Mouse (Mus musculus): ENCODE results near the gene Cuedc1.

The Cuedc1 gene

DNA sequence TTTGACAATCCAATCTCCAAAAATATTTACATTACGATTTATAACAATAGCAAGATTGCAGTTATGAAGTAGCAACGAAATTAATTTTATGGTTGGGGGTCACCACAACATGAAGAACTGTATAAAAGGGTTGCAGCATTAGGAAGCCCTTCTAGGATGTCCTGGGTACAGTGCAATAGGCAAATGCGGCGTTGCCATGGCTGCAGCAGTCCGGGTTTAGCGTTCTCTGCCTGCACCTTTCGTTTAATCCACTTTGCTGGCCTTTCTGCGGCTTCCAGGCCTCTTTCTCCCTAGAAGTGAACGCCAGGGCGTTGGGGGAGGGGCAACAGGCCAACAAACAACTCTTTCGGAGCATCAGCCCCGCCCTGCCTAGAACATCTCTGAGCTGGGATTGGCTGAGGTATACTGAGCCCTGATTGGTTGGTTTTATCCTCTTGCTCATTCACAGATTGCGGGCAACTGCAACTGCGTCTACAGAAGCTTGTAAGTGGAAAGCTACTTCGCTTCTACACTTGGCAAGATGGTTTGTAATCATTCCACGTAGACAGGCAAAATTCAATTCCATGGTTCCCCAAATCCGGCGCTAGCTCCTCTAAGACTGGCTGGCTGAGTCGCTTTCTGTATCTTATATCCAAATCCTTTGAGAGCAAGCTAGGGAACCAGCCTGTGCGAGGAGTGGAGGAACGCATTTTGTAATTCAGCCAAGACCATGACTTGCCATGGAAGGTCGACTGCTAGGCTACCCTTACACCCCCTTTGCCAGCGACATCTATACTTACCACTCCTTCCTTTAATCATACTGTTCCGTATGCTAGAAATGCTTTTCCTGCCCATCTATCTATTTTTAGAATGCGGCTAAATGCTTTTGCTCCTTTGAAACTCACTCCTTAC lies 10.9 kb upstream of the Cuedc1 start:
- peak; percentile 87 for DNase-seq (ENCODE audit: low spot score)

DNA sequence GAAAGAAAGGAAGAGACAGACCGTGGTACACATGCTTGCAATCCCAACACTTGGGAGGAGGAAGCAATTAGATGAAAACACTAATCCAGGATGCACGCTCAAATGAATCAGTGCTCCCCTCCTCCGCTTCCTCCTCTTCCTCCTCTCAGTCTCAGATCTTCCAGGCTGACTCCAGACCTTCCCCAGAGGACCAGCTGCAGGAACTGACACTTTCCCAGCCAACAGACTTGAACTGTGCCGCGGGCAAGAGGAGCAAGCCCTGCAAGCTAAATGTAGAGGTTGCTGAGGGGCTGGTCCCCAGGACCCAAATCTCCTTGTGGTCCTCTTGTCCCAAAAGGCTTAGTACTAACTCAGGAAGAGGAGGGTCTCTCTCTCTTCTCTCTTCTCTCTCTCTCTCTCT lies 8.7 kb upstream of the Cuedc1 start:
- no peak for DNase-seq (ENCODE audit: low spot score)

DNA sequence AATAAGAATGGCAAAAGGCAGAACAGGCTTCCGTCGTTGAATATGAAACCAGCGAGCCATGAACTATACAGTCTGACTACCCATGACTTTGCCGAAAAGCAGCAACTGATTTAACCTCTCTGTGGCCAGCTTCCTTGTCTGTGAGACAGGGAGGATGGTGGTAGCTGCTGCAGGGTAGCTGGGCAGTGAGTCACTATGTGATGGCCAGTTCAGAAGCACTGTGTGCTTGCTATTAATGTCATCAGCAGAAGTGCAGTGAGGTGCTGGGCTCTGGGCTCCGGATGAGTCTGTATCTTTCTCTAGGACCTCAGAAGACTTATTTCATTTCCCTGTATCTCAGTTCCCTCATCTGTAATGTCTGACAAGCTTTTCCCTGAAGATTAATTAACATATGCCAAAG lies 7.6 kb upstream of the Cuedc1 start:
- no peak for DNase-seq (ENCODE audit: low spot score)

DNA sequence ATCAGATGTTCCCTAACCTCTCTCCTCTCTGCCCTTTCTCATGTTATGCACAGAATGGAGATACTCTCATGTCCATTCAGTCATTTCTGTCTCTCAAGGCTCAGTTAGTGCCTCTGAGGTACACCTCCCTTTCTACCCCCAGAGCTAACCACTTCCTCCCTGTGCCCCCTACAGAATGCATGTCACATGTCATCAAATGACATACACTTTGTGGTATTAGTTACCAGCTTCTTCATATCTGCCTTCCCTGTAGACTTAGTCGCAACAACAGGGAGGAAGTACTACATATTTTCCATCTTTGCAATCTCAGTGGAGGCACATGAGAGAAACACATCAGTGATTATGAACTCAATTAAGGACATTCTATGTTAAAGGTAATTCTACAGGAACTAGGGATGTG lies 5.9 kb upstream of the Cuedc1 start:
- no peak for DNase-seq (ENCODE audit: low spot score)

DNA sequence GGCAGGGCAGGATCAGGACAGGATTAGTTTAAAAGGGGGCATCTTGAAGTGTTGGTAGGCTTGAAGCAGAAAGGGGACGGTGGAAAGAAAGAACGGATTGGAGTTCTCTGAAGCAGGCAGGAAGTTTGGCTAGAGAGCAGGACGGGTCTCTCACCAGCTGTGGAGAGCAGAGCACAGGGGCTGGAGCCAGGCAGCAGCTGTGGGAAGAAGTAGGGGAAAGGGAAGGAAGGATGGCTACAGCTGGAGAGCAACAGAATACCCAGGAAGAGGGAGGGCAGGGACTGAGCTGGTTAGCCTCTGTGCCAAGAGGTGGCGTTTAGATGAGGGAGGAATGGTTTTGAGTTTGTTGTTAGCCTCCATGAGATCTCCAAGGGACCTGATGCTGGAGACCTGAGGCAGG lies 685 bp upstream of the Cuedc1 start:
- DNase-seq (ENCODE audit: low spot score) = no peak

DNA sequence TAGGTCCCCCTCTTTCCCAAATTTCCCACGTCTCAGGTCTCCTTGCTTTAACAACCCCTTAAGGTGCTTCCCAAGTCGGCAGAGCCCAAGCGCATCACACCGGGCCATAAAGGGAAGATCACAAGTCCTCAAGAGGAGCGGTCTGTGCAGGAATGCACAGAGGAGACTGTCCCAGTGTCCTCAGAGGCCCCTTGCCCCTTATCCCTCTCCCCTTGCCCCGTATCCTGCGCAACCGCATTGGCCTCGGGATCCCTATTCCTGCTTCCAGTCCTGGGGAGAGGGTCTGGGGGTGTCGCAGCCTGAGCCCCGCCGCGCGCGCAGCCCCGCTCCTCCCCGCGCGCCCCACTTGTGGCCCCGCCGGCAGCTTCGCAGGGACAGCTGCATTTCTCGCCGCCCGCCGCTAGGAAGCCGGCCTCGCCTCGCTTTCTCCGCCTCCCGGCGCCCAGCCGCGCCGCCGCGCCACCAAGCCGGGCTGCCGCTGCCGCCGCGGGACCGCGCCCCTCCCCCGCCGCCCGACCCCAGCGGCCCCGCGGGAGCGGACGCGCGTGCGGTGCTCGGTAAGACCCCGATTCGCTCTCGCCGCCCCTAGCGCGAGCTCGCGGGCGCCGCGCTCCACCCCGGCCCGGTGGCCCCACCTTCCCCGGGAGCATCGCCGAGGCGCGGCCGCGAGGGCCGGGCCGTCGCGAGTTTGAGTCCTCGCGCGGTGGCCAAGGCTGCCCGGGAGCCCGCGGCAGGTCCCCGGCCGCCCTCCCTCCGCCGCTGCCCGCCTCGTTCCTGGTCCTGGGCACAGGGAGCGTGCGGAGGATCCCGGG lies 1.1 kb downstream of the Cuedc1 start:
- DNase-seq (ENCODE audit: low spot score) = peak; percentile 84

DNA sequence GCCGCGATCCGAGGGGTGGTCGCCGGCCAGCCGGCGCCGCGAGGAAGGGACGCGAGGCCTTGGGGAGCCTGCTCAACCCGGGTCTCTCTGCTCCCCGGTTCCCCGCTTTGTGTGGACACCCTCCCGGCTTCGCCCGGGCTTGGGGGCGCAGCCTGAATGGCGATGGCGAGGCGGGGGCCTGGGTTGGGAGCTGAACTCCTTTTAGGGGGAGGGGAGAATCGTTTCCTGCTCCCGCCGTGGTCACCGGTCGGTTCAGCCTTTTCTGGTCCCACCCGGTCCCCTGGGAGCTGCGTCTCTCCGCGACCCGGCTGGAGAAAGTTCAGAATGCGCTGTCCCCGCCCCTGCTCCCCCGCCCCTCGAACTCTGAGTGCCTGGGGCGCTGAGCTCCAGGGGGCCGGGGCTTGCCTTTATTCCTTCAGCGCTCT lies 1.8 kb downstream of the Cuedc1 start:
- DNase-seq (ENCODE audit: low spot score) = peak; percentile 63

DNA sequence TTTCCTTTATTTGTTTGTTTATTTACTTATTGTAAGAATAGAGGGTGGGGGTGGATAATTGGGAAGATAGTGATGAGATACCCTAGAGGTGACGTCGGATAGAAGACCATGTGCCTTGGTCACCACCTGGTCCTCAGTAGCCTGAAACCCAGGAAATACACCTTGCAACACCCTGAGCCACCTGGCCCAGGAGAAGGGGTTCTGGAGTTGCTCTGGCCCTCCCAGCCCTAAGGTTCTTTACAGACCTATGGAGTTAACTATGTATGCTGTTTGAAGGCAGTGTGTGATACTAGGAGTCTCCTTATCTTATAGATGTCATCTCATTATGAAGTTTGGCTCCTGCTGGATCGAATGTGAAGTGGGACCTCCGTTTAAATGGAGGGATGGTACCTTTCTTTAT lies 2.3 kb downstream of the Cuedc1 start:
- no peak for DNase-seq (ENCODE audit: low spot score)

DNA sequence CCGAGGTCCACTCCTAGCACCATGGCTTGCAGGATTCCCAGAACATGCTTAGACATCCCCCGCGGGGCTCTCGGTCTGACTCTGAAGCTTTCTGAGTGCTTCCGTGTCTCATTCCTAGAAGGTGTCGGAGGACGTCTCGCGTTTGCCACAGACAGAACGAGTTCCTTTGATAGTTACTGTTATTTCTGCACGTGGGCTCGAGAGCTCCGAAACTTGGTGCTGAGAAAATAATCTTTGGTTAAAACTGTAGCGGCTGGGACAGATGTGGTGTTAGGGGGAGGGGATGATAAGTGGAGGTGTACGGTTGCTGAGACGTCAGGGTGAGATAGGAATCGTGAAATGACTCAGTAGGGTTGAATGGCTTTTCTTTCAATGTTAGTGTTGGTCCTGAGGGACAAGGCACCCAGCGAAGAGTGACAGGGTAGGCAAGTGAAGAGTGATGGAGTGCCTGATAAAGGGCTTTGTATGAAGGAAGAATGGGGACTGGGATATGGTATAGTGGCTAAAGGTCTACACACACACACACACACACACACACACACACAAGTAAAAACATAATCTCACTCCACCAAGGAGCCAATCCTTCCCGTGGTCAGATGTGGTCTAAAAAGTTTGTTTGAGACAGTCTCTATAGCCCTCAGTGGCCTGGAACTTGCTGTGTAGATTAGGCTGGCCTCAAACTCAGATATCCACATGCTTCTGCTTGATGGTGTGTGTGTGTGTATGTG lies 5.5 kb downstream of the Cuedc1 start:
- no peak for DNase-seq (ENCODE audit: low spot score)

DNA sequence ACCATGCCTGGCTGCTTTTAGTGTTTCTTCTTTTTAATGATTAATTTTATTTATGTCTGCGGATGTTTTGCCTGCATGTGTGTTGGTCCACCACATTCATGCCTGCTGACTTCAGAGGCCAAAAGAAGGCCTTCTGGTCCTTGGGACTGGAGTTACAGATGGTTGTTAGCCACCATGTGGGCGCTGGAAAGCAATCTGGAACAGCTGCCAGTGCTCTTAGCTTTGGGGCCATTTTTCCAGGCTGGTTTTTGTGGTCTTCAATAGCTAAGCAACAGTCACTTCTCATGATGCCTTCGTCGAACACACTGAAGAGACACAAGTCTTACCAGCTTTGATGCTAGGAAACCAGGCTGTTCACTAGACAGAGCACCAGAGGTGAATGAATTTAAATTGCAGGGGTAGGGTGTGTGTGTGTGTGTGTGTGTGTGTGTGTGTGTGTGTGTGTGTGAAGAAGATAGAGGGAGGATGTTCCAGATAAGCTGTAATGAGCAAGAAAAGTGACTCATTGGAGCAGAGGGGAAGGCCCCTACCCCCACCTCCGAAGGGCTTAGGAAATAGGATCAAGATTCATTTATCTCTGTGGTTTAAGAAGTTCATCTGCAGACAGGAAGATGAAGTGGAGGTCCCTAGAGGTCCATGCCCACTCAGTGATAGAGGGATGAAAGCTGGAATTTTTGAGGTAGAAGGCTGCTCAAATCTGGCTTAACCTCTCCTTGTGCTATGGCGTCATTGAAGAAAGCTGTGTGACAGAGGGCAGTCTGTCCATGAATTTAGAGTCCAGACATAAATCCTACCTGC lies 7.8 kb downstream of the Cuedc1 start:
- no peak for DNase-seq (ENCODE audit: low spot score)

DNA sequence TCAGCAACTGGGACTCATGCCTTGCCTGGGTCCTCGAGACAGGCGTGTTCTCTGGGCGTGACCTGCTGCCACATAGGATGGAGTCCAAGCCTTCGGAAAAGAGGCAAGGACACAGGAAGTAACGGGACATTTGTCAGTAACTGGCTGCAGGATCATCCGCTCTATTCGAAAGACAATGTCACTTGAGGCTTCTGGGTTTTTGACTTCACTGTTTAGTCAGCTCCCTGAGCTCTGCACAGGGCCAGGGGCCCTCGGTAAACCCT lies 8.4 kb downstream of the Cuedc1 start:
- DNase-seq (ENCODE audit: low spot score) = no peak

DNA sequence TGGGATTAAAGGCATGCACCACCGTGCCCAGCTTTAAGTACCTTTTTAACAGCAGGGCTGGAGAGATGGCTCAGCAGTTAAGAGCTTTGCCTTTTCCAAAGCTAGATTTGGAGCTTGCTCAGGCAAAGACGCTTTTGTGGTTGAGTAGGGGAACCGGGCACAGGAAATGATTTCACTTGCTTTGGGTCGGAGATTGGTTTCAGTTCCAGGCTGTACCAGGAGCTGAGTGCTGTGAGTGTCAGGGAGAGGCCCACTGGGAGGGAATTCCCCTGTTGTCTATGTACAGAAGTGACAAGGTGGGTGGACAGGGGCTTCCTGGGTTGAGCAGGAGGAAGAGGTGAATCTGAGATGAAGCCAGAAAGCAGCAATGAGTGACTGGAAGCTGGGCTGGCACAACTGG lies 9.5 kb downstream of the Cuedc1 start:
- DNase-seq (ENCODE audit: low spot score) = no peak

DNA sequence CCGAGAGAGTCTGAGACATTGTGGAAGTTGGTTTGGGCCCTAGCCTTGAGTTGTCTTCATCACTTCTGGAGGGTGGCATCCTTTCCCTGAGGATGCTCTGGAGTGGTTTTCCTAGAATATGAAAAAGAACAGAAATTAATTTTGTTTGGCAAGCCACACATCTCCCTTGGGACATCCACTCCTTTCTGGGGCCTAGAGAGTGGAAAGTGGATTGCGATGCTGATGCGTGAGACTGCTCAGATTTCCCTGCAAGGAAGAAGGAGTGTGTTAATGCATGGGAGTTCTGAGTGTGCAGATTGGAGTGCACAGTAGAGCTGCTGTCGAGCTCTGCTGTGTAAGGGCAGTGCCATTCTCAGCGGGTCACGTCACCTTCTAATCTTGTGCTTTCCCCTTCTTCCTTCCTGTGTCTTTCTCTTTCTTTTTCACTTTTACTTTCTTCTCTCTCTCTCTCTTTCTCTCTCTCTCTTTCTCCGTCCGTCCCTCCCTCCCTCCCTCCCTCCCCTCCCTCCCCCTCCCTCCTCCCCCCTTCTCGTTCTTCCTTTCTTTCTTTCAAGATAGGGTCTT lies 12.3 kb downstream of the Cuedc1 start:
- no peak for DNase-seq (ENCODE audit: low spot score)

DNA sequence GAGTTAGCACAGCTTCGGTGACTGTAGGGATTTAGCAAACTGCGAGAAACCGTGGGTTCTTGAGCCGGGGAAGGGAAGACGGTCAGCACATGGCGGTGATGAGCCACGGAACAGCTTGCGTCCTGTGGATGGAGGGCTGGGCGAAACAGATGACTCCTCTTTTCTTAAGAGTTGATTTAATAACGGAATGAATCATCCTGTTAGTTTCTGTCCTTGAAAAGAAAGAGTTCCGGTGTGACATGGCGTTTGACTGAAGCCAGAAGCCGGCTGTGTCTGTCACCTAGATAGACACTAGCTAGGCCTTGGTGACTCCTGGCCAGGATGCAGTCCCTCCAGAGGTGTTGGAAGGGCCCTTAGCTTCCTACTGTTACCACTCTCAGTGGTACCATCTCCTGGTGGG lies 14.2 kb downstream of the Cuedc1 start:
- no peak for DNase-seq (ENCODE audit: low spot score)

DNA sequence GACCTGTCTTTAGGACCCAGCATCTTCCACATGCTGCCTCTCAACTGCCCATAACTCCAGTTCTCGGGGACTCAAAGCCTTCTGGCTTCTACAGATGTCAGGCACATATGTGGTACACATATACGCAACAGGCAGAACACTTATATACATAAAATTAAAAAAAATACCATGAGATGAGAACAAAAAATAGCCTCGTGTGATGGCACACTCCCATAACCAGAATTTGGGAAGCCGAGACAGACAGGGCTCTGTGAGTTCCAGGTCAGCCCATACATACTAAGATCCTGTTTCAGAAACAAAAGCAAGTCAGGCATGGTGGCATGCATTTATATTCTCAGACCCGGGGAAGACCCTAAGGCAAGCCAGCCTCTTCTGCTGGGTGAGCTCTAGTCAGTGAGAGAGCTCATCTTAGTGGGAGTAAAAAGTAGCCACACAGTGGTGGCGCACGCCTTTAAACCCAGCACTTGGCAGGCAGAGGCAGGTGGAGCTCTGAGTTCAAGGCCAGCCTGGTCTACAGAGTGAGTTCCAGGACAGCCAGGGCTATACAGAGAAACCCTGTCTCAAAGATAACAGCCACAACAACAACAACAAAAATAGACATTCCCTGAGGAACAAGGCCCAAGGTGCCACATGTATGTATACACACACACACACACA lies 14.9 kb downstream of the Cuedc1 start:
- no peak for DNase-seq (ENCODE audit: low spot score)

DNA sequence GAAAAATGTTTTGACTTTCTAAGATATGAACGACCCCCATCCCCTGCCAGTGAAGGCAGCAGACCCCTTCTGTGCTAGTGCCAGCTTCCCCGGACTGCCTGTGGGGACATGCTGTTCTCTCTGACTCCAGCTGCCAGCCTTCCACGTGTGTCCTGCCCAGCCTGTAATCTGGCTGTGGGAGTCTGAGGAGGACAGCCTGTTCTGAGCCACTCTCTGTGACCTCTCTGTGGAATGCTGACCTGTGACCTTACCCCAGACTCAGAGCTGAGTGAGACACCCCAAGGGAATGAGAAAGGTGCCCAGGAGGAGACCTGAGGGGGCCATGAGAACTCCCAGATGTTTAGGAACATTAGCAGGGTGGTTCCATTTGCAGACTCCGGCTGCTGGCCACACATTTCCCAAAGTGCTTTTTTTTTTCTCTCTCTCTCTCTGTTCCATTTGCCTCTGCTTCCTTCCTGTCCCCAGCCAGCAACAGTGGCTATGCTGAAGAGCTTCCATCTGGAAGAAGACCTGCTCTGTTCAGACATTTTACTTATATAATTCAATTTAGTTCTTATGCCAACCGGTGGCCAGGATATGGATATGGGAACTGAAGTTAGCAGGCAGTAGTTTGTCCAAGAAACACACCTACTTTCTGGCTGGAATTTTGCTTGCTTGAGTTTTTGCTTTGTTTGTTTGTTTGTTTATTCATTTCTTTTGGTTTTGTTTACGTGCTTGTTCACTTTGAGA lies 15.8 kb downstream of the Cuedc1 start:
- peak; percentile 53 for DNase-seq (ENCODE audit: low spot score)

DNA sequence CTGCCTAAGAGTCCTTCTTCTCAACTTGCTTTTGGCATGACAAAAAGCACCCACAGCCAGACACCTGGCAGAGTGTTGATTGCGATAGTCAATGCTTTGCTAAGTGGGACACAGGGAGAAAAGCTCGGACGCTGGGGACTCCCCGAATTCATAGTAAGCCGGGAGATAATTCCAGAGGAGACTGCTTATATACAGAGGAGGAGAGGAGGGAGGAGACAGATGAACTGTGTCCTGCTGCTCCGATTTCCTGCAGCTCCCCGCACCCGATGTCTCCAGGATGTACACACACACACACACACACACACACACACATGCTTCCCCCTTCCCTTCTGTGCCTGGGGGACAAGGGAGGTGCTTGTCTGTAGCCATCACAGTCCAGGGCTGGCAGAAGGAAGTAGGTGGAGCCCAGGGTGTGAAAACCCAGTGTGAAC lies 17.0 kb downstream of the Cuedc1 start:
- no peak for DNase-seq (ENCODE audit: low spot score)

DNA sequence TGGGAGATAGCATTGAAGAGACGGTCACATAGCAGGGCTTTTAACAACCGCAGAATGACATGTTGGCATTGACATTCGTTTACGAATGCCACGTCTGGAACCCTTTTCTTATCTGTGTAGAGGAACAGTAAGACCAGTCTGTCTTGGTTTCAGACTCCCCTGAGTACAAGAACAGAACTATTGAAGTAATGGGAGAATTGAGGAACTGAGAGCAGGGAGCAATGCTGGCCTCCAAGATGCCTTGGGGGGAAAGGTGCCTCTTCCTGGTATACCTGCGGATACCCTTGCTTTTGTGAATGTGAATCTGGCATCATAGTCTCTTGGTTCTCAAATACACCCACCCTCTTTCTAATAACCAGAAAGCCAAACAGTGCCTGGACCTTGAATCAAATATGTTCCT lies 18.7 kb downstream of the Cuedc1 start:
- no peak for DNase-seq (ENCODE audit: low spot score)

DNA sequence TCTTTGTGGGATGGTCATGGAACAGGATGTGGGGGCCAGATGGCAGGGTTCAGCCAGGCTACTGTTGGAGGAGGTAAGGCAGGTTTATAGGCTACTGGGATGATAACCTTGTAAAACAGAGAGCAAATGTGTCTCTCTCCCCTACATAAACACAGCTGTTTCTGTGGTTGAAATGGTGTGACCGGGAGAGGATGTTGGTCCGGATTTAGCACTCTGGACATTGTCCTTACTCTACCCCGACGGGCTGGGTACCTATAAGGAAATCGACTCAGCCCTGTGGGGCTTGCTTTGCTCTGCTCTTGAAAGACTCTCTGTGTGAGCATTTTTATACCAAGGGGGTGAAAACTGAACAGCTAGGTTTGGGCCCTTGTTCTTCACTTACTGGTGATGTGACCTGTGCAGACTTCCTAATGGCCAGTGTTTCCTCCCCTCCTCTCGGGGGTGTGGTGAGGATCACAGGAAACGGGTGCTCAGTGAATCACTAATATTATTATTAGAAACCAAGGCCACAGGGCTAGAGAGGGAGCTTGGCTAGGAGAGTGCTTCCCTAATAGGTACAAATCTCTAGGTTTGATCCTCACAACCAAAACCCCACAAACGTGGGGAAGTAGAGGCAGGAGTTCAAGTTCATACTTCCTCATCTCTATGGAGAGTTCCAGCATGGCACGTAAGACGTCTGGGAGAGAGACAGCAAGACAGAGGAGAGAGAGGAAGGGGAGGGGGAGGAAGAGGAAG lies 19.7 kb downstream of the Cuedc1 start:
- DNase-seq (ENCODE audit: low spot score) = no peak

DNA sequence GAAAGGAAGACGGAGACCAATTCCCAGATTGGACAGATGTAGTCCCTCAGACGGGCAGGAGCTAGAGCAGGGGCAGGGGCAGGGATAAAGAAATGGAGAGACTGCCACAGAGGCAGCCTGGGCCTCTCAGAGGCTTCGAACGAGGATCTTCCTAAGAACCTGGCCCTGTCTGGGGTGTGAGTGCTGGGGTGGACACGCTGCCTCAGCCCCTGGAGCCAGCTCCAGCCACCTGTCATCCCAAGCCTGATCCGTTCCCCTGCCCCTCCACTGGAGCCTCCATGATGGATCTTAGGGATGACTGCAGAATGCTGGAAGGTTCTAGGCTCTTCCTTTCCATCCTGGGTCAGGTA lies 20.2 kb downstream of the Cuedc1 start:
- no peak for DNase-seq (ENCODE audit: low spot score)

Measured in ovary, postnatal 36 days (tissue).